Mouse (Mus musculus): ENCODE data around the gene Lipa.

Gene Lipa

DNA sequence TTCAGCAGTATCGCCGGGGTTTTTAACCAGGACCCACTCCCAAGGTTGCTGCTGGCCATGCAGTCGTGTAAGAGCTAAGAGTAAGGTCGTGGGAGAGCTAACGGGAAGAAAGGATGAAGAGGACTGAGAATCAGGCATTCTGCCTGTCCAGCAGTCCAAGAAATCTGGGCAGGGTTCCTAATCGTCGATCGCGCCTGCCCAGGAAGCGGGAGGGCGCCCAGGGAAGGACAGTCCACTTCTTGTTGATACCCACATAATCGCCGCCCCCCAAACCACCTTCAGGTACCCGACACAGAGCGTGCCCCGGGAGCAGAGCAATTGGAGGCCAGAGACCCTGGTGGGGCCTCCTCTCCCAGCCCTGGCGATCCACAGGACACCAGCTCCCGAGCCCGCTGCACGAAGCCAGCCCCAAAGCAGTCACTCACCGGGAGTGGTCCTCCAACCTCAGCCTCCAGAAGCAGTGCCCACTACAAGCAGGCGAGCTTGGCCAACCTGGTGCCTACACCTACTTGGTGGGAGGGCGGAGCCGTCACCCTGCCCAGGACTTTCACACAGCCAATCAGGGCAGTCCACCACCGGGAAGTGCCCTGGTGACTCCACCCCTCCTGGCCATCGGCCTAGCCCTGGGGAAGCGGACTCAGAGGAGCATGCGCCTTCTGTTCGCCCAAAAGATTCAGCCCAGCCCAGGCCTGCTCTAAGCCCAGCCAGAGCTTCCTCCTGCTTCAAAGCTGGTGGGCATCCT, at the start of gene Lipa:
Gene Lipa (minus strand): TSS at position 534 of the 742 bp plus-strand sequence.
- DNase-seq, result peak; percentile 96

DNA sequence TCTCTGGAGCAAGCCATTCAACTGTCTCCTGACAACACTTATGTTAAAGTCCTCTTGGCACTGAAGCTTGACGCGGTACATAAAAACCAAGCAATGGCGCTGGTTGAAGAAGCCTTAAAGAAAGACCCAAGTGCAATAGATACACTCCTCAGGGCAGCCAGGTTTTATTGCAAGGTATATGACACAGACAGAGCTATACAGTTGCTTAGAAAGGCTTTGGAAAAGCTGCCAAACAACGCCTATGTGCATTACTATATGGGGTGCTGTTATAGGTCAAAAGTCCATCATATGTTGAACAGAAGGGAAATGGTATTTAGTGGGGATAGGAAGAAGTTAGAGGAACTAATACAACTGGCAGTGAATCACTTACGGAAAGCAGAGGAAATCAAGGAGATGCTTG, 46.4 kb upstream of the Lipa start:
- no peak for DNase-seq

DNA sequence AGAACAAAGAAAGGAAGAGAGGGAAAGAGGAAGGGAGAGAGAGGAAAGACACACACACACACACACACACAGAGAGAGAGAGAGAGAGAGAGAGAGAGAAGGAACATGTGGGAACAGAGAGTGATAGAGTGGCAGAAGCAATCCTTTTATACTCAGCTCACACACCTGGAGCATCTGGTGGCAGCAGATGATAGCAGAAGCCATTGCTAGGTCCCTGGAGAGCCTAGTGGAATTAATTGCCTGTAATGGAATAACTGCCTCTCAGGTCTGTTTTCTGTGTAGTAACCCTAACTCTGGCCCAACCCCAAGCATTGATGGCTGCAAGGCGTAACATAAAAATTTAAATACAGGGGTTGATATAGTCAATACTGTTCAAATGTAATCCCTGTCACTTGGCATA, 43.8 kb upstream of the Lipa start:
- no peak for DNase-seq

DNA sequence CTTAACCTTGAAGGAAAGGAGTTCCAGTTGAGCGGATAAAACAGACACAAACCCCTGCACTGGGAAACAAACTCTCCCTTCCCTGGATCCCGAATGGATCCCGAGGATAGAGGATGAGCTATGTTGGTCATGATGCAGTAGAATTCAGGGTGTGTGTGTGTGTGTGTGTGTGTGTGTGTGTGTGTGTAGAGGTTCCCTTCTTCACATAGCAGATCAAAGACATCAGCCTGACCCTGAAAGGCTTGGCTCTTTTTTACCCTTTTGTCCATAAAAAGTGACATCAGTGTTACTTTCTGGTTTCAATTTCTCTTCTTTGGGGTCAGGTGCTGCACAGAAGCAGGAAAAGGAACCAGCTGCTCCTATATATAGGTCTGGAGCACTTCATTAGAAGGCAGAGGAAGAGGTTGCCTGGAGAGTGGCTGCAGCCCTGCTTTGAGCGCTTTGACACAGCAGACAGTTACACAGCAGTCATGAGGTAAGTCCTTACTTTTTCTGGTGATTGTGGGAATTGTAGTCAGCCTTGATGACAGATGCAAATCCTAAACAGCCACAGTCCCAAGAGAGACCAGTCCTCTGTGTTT, 42.7 kb upstream of the Lipa start:
- DNase-seq, result peak; percentile 12

DNA sequence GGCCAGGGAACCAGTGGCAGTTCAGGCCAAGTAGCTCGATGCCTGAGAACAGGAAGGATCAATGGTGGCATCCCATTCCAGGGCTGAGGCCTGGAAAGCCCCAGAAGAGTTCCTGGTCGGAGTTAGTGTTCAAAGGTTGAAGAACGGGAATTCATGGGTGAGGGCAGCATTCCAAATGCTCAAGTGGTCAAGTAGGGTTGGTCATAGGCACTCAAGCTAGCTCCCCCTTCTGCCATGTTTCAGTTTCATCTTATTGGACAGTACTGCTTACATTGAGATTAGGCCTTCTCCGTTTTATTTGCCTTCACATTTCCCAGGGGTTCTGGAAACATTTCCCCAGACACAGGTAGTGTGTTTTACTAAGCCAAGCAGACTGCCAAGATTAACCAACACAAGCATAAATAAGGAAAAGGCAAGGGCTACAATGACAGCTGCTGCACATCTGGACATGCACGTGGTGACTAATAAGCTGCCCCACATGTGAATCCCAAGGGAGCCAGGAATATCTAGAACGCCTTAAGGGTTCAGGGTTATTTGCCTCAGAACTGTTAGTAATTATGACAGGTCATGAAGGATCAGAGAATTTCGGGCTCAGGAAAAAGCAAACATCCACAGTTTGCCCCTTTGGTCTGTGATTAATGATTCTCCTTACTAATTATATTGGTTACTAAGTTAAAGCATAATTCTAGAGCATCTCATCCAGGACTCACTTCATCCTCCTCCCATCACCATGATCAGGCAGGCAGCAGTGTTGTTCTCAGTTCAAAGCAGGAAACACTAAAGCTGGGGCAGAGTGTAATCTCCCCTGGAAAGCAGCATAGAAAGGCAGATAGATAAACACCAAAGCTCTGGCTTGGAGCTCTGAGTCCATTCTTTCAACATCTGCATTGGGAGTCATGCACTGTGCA, 42.0 kb upstream of the Lipa start:
- peak; percentile 43 for DNase-seq

DNA sequence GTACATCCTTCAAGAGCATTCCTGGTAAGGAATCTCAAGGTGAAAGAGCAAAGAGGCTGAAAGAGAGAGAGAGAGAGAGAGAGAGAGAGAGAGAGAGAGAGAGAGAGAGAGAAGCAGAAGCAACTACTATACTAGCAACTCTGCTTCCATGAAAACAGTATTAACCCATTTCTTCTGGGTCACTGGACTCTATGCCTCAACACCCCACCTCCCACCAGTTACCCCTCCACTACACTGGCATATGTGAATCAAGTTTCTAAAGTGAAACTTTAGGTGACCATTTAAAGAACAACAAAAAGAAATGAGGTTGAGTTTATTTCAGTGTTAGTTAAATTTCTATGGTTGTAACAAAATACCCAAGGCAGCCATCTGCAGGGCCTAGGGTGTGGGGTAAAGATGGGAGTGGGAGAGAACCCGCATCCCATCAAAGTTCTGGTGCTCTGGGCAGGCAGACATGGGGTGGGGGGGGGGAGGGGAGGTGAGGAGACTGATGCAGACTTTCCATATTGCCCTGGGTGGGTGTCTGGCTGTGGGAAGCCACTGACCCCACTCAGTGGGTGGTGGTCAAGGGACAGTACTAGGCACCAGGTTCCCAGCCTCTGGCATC, 39.0 kb upstream of the Lipa start:
- DNase-seq, result no peak

DNA sequence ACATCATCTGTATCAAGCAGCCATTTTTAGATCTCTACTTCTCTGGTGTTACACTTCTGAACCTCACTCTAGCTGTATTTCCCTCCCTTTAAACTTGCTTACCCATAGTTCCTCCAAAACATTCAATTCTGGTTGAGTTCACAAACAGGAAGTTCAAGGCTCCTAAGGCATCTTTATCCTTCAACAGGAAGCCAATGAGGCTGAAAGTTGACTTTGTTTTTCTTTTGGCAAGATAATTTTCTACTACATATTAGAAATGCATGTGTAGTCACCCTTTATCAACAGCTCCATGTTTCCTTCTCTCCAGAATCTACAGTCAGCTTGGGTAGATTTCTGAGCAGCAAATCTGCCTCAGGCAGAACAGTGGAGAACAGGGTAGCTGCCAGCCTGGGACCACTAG, 35.3 kb upstream of the Lipa start:
- no peak for DNase-seq

DNA sequence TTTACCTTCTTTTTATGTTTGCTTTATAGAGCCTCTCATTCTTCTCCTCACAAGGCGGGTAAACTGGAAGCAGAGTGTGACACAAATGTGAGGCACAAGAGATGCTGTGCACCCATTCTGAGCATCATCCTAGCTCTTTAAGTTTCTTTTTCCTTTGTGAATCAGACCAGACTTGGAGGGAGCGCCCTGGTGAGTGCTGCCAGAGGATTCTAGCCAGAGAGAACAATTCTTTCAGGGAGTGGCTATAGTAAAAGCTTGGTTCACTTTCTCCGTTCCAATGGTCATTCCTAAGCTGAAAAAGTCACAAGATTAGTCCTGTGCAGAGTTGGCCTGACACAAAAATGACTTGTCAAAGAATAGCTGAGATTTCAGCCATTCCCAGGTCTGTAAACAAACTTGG, 29.3 kb upstream of the Lipa start:
- DNase-seq, result no peak

DNA sequence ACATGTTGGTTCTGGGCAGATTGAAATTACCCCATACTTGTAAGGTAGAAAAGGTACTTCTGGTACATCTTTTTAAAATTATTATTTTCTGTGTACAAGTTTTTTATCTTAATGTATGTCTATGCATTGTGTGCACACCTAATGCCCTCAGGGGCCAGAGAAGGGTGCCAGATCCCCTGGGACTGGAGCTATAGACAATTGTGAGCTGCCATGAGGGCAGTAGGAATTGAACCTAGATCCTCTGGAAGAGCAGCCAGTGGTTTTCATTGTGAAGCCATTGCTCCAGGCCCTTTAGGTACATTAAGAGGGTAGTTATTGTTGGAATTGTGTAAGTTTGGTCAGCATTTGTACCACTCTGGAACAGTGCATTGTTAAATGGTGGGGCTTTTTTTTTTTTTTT, 26.8 kb upstream of the Lipa start:
- no peak for DNase-seq

DNA sequence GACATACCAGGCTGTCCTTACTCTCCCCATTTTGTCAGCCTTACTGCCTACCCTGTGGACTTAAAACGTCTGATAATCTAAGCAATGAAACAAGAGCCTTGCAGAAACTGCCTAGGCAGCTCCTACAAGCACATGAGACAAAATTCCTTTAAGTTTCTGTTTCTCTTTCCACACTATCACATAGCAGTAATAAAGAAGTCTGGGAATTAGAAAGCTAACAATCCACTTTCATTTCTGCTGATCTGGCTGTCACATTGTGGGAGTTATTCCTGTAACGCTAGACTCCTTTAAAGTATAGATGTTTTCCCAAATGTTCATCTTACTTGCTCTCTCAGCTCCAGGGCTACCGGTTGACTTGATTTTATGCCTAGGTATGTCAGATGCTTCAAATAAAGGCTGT, 26.2 kb upstream of the Lipa start:
- DNase-seq, result no peak

DNA sequence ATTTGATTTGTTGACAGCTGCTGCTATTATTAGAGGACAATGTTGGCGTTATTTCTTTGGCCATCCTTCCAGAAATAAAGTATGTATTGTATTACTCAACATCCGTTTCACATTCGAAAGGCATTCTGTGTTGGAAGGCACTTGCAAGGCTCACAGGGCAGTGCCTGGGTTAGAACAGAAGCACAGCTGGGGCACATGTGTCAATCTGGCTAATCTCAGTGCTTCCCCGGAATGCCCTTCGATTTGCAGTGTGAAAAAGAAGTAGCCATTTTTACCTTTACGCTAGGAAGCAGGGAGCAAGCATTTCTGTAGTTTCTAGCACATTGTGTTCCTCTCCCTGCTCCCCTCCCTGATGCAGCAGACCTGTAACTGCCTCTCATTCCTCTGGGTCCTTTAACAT, 25.7 kb upstream of the Lipa start:
- no peak for DNase-seq

DNA sequence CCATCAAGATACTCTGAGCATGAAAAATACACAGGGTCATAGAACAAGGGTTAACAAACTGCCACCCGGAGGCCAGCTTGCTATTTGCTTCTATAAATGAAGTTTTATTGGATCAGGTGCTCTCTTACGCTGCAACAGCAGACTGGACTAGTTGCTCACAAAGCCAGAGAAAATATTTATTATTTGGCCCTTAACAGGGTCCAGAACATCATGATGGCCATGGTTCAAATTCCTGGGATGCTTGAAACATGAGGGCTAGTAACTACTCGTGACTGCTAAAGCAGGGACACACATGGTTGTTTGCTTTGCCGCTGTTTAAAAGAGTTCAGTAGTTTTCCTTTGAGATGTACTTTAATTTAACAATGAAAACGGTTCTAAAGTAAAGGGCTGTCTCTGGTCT, 24.7 kb upstream of the Lipa start:
- DNase-seq, result peak; percentile 72

DNA sequence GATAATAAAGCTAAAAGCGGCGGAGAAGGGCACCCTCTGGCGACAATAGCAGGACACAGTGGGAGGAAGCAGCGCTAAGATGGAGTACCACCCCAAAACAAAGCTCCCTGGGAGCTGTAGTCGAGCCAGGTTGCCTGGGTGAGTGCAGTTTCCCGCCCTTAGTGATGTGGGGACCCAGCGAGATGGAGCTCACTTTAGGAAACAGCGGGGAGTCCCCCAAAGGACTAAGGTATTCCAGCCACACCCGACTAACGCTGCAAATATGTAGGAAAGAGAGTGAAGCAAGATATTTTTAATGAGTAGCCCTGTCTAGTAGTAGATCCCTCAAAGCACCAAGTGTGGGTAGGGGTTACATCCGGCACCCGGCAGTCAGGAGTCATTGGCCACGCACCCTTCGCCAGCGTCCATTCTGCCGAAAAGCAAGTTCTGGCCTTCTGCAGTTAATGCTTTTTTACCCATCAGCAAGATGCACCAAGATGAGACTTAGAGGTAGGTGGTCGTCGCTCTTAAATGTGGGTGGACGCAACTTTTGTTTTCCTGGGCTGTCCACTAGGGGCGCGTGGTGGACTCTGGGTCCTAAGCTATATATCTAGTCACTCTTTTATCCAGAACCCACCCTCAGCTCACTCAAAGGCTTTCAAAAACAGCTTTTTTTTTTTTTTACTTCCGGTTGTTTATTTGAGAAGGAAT, 23.4 kb upstream of the Lipa start, which contains the start of gene Ifit2:
Gene Ifit2 (plus strand): TSS at position 161 of the 690 bp plus-strand sequence.
- peak; percentile 69 for DNase-seq

DNA sequence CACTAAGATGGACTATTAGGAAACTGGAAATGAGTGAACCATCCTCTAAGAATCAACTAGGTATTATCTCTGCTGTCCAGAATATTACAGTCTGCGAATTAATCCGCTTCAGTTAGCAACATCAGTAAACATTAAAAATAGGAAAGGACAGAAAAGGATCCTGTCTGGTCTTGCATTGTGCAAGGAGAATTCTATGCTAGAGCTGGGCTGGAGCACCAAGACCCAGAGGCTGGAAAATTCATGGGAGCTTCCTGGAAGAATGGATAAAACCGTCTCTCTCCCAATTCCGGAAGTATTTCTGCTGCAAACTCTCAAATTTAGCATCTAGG, 22.9 kb upstream of the Lipa start:
- DNase-seq, result no peak

DNA sequence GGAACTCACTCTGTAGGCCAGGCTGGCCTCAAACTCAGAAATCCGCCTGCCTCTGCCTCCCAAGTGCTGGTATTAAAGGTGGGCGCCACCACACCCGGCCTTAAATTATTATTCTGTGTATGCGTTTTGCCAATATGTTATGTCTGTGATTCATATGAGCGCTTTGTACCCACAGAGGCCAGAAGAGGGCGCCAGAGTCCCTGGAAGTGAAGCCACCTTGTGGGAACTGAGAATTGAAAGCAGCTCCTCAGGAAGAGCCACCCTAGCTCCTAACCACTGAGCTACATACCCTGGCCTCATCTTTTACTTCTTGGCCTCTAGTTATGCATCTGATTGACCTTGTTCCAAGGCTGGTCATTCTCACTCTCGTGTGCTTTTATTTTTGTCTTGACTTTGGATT, 20.7 kb upstream of the Lipa start:
- DNase-seq, result peak; percentile 79

DNA sequence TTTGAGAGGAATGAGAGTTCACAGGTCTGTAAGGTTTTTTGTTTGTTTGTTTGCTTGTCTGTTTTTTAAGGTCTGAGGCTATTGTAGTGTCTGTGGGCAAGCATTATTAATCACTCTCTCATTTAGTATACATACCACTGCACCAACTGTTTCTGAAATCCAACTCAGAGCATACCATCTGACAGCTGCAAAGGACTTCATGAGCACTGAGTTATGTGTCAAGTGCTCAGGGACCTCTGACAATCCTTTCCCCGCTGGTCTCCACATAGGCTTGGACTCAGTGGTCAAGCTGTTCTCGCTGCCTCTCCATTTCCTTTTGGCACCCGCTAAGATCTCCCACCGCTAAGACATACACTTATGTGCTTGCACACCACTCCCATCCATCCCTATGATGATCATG, 18.9 kb upstream of the Lipa start:
- DNase-seq, result no peak

DNA sequence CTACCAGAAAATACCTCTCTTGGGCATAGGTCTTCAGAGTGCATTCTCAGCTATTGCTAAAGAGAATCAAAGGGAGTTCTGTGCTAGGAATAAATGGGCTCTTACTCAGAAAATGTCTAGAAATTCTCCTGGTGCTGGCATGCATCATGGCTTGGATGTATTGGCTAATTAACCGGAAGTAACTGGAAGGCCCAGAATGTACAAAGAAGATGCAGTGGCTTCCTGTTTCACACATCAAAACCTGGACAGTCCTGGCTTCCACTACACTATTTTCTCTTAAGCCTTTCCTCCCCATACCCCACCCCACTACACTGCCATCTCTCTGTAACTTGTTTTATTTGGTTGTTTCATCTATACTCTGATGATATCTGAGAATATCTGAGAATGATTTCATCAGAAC, 12.1 kb upstream of the Lipa start:
- DNase-seq, result no peak

DNA sequence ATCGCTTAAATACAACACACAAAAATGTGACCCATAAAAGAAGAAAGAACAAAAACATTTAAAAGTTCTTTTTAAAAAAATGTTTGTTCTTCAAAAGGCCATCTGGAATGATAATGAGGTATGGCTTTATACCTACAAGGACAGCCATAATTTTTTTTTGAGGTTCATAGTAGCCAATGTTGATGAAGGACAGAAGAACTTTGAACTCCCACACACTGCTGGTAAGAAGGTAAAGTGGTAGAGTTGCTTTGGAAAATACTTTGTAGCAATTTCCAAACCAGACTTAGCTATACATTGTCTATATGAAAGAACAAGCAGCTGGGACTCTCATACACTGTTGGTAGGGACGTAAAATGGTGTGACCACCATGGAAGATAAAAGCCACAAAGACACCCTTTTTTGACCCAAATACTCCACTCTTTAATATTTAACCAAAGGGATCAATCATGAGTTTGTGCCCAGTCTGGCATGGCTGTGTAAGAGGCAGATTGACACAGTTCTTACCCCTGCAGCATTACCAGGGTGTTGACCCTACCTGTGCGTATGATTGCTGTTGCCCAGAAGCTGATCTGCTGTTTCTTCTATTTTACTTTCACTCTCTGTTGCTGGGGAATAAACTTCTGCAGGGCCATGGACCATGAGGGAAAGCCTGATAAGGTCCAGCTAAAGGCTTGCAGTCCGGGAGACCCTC, 4.9 kb upstream of the Lipa start:
- no peak for DNase-seq

DNA sequence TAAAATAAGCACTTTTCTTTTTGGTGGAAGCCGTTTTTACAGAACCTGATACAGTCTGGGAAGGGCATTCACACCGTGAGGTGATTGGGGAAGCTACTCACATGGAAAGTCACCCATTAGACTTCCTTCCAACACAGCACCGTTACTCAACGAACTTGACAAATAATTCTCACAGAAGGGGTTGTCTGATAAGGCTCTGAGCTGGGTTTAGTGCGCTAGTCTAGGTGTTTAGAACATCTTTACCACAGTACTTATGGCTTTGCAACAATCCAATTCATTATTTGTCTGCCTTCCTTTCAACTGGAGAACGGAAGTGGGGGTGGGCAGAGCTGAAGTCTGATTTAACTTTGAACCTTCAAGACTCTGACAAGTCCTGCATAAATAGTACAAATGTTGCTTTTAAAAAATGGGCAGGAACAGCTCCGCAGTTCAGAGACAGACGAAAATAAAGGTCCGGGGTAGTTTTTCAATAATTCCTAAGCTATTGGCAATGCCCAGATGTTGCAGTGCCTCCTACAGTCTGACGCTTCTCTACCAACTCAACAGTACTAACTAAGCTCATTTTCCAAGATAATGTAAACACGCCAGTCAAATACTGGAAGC, 852 bp downstream of the Lipa start:
- DNase-seq, result no peak

DNA sequence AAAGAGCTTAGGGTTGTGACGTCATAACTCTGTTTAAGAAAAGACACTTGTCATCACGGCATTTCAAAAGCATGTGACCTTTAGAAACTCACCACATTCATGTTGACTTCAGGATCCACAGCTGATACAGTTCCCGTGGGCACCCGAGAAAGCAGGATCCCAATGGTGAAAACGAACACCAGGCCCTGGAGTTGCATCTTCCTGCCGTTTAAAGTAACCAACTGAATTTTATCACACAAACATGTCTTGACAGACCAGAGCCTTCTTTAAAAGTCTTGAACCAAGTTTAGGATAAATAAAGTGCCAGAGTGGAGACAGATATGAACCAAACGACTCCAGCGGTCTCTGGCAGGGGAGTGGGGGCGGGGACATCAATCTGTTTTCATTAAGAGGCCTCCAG, 2.6 kb downstream of the Lipa start:
- DNase-seq, result no peak

DNA sequence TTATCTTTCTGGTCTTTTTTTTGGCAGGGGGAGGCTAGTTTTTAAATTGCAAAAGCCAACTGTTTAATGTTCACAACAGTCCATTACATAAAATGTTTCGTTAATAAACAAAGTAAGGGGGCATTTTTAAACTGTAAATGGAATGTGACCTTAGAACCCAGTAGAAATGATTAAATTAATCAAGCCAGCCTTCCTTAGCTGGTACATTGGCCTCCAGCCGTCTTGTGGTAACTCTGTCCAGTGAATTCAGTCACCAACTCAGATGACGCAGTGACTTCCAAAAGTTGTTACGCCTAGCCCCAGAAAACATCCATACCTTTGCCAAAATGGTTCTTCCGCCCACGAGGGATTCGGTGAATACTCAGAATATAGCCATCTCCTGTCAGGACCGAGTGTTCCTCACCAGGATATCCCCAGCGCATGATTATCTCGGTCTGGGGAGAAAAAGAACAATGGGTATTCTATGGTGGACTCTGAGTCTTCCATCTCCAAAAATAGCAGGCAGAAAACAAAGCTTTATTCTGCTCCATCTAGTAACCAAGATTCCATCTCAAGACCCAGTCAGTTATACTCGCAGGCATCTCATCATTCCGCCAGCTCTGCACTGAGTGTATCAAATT, 4.1 kb downstream of the Lipa start:
- peak; percentile 46 for DNase-seq
